Mouse (Mus musculus) ES-Bruce4 (cell line): ENCODE data around the gene Plcg2.

Source experiments
- CTCF ChIP-seq: IDR thresholded peaks from one replicate; pipeline ENCODE4 v1.8.1; 2011; ENCODE audit warnings: low read depth, low read length
- POLR2A ChIP-seq: IDR thresholded peaks from one replicate; pipeline ENCODE4 v1.8.1; 2011; ENCODE audit warnings: low read length; ENCODE audit not compliant: insufficient read depth

DNA sequence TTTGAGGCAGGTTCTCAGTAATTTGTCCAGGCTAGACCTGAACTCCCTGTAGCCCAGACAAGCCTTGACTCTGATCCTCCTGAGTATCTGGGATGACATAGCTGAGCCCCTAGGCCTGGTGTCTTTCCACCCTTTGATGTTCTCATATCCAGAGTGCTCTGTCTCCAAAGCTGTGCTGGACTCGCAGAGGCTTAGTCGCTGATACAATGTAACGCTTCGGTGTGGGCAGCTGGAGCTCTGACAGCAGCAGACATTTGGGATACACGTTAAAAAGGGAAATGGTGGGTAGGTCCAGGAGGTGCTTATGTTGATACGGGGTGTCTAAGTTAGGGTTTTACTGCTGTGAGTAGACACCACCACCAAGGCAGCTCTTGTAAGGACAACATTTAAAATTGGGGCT lies 80.8 kb downstream of the Plcg2 start:
- no peak for TF ChIP-seq CTCF
- no peak for TF ChIP-seq POLR2A
